Mouse (Mus musculus) MEL (cell line): ENCODE results near the gene Dctn5. TPM values are rescaled to one million over a fixed set of nuclear protein-coding genes. Genes with fewer than 3 reads are reported as not detected.
A peak's percentile ranks its signal among the peaks of the same experiment; 100 is the strongest.
"Not testable (repeated sequence)": the region's sequence is repeated elsewhere in the genome, so short reads cannot be mapped to it uniquely, and the experiment has no call there.

Experiments used
- DNase-seq: peaks from one replicate; pipeline ENCODE4 v3.0.0; 2011; ENCODE audit warnings: low read depth, low spot score
- H3K27ac ChIP-seq: 2 replicates; pipeline ENCODE4 v1.5.1; 2012; ENCODE audit warnings: low read depth, mild to moderate bottlenecking, control low read depth, low read length, moderate library complexity; ENCODE audit not compliant: control insufficient read depth
- H3K27me3 ChIP-seq, 2 experiments: fragments of 150-350 bp in 1 of 2; sonication (generic) in 1 of 2; 2 replicates each; pipeline ENCODE4 v1.6.1; 2012; ENCODE audit warnings: low read length in 2 of 2, mild to moderate bottlenecking in 2 of 2, improper control_type of control experiment in 1 of 2, moderate library complexity in 1 of 2; ENCODE audit not compliant: insufficient read depth in 2 of 2, control insufficient read depth in 1 of 2
- H3K36me3 ChIP-seq, 2 experiments: 2 replicates each; pipeline ENCODE4 v1.6.1; 2012 to 2014; ENCODE audit warnings: low read length in 2 of 2, improper control_type of control experiment in 1 of 2, inconsistent platforms in 1 of 2, mild to moderate bottlenecking in 1 of 2; ENCODE audit not compliant: insufficient read depth in 2 of 2, control insufficient read depth in 1 of 2
- H3K4me1 ChIP-seq, 2 experiments: fragments of 150-350 bp in 1 of 2; sonication (generic) in 1 of 2; 2 replicates each; pipeline ENCODE4 v1.6.1; 2012; ENCODE audit warnings: low read length in 2 of 2, improper control_type of control experiment in 1 of 2, mild to moderate bottlenecking in 1 of 2; ENCODE audit not compliant: insufficient read depth in 2 of 2, control insufficient read depth in 1 of 2
- H3K4me3 ChIP-seq, 2 experiments: fragments of 150-350 bp in 1 of 2; sonication (generic) in 1 of 2; 2 replicates each; pipeline ENCODE4 v1.5.1; 2012; ENCODE audit warnings: low read depth in 2 of 2, low read length in 2 of 2, mild to moderate bottlenecking in 2 of 2, moderate library complexity in 2 of 2, control low read depth in 1 of 2, improper control_type of control experiment in 1 of 2; ENCODE audit not compliant: control insufficient read depth in 1 of 2, insufficient read depth in 1 of 2
- H3K79me2 ChIP-seq: 2 replicates; pipeline ENCODE4 v1.6.1; 2012; ENCODE audit warnings: mild to moderate bottlenecking, low read length, moderate library complexity; ENCODE audit not compliant: control insufficient read depth, poor library complexity, insufficient read depth
- H3K9ac ChIP-seq: 2 replicates; pipeline ENCODE4 v1.6.1; 2012; ENCODE audit warnings: low read depth, mild to moderate bottlenecking, control low read depth, low read length, moderate library complexity; ENCODE audit not compliant: control insufficient read depth, poor library complexity, severe bottlenecking
- H3K9me3 ChIP-seq: fragments of 150-350 bp; sonication (generic); replicated peaks from 2 replicates; pipeline ENCODE4 v1.6.1; 2012; ENCODE audit warnings: mild to moderate bottlenecking, low read length, improper control_type of control experiment, moderate library complexity; ENCODE audit not compliant: insufficient read depth
- CHD1 ChIP-seq: IDR thresholded peaks from 2 replicates; pipeline ENCODE4 v1.6.1; 2012; ENCODE audit warnings: low read depth, mild to moderate bottlenecking, inconsistent platforms, low read length, improper control_type of control experiment
- CTCF ChIP-seq, 3 experiments: IDR thresholded peaks in 2 of 3; conservative IDR thresholded peaks in 1 of 3; 2 replicates each; pipeline ENCODE4 v1.5.1; 2011 to 2012; ENCODE audit warnings: low read length in 3 of 3, low read depth in 2 of 3, mild to moderate bottlenecking in 2 of 3, improper control_type of control experiment in 1 of 3, inconsistent platforms in 1 of 3, mixed read lengths in 1 of 3, moderate library complexity in 1 of 3; ENCODE audit not compliant: control insufficient read depth in 1 of 3, insufficient read depth in 1 of 3, poor library complexity in 1 of 3, severe bottlenecking in 1 of 3
- ELF1 ChIP-seq: IDR thresholded peaks from 2 replicates; pipeline ENCODE4 v1.6.1; 2014; ENCODE audit warnings: low read depth, mild to moderate bottlenecking, inconsistent platforms, low read length, improper control_type of control experiment, moderate library complexity
- EP300 ChIP-seq, 2 experiments: IDR thresholded peaks; 2 replicates each; pipeline ENCODE4 v1.6.1; 2011; ENCODE audit warnings: improper control_type of control experiment in 2 of 2, low read length in 2 of 2, low read depth in 1 of 2, mild to moderate bottlenecking in 1 of 2
- GABPA ChIP-seq: IDR thresholded peaks from 2 replicates; pipeline ENCODE4 v1.6.1; 2012; ENCODE audit warnings: low read depth, mild to moderate bottlenecking, inconsistent platforms, low read length, improper control_type of control experiment, moderate library complexity
- GATA1 ChIP-seq: IDR thresholded peaks from 2 replicates; pipeline ENCODE4 v1.6.1; 2011; ENCODE audit warnings: low read depth, low read length, improper control_type of control experiment
- HCFC1 ChIP-seq: IDR thresholded peaks from 2 replicates; pipeline ENCODE4 v1.6.1; 2012; ENCODE audit warnings: low read depth, mild to moderate bottlenecking, inconsistent platforms, low read length, improper control_type of control experiment, moderate library complexity
- MAX ChIP-seq: IDR thresholded peaks from 2 replicates; pipeline ENCODE4 v1.6.1; 2011; ENCODE audit warnings: low read length, improper control_type of control experiment
- MAZ ChIP-seq: IDR thresholded peaks from 2 replicates; pipeline ENCODE4 v1.6.1; 2012; ENCODE audit warnings: low read depth, mild to moderate bottlenecking, inconsistent platforms, low read length, improper control_type of control experiment
- MYB ChIP-seq: IDR thresholded peaks from 2 replicates; pipeline ENCODE4 v1.6.1; 2011; ENCODE audit warnings: mild to moderate bottlenecking, low read depth, low read length, improper control_type of control experiment
- POLR2AphosphoS2 ChIP-seq: IDR thresholded peaks from 2 replicates; pipeline ENCODE4 v1.6.1; 2011; ENCODE audit warnings: low read length, improper control_type of control experiment
- RAD21 ChIP-seq: IDR thresholded peaks from 2 replicates; pipeline ENCODE4 v1.6.1; 2011; ENCODE audit warnings: mild to moderate bottlenecking, low read depth, low read length, improper control_type of control experiment
- SIN3A ChIP-seq: IDR thresholded peaks from 2 replicates; pipeline ENCODE4 v1.6.1; 2012; ENCODE audit warnings: low read length, improper control_type of control experiment, inconsistent platforms
- SMC3 ChIP-seq: IDR thresholded peaks from 2 replicates; pipeline ENCODE4 v1.6.1; 2011; ENCODE audit warnings: low read depth, low read length, improper control_type of control experiment
- TAL1 ChIP-seq: IDR thresholded peaks from 2 replicates; pipeline ENCODE4 v1.6.1; 2012; ENCODE audit warnings: mild to moderate bottlenecking, inconsistent platforms, low read length, moderate library complexity, mixed read lengths
- TBP ChIP-seq: IDR thresholded peaks from 2 replicates; pipeline ENCODE4 v1.8.0; 2011; ENCODE audit warnings: low read depth, low read length, improper control_type of control experiment
- TCF12 ChIP-seq: IDR thresholded peaks from 2 replicates; pipeline ENCODE4 v1.6.1; 2014; ENCODE audit warnings: low read depth, mild to moderate bottlenecking, inconsistent platforms, low read length, improper control_type of control experiment, moderate library complexity
- UBTF ChIP-seq: IDR thresholded peaks from 2 replicates; pipeline ENCODE4 v1.6.1; 2012; ENCODE audit warnings: low read depth, mild to moderate bottlenecking, inconsistent platforms, low read length, improper control_type of control experiment, moderate library complexity, borderline replicate concordance; ENCODE audit not compliant: insufficient read depth
- USF2 ChIP-seq, 2 experiments: IDR thresholded peaks; 2 replicates each; pipeline ENCODE4 v1.6.1; 2011 to 2012; ENCODE audit warnings: improper control_type of control experiment in 2 of 2, low read length in 2 of 2, borderline replicate concordance in 1 of 2, inconsistent platforms in 1 of 2, low read depth in 1 of 2, mild to moderate bottlenecking in 1 of 2; ENCODE audit not compliant: insufficient read depth in 1 of 2
- ZKSCAN1 ChIP-seq: IDR thresholded peaks from 2 replicates; pipeline ENCODE4 v1.6.1; 2012; ENCODE audit warnings: low read depth, mild to moderate bottlenecking, inconsistent platforms, low read length, improper control_type of control experiment, moderate library complexity
- ZNF384 ChIP-seq: IDR thresholded peaks from 2 replicates; pipeline ENCODE4 v1.6.1; 2012; ENCODE audit warnings: low read depth, mild to moderate bottlenecking, inconsistent platforms, low read length, improper control_type of control experiment
- polyA plus RNA-seq, 2 experiments: library from polyadenylated mRNA; stranded (reverse) in 1 of 2; unstranded in 1 of 2; fragments of >175 nt in 1 of 2; fragments of >200 nt in 1 of 2; gene quantifications; 2 replicates each; pipeline versions ENCODE4 v1.2.1 to v1.2.4; 2012; ENCODE audit warnings: low replicate concordance in 2 of 2, low read depth in 1 of 2; ENCODE audit not compliant: insufficient read length in 2 of 2, insufficient read depth in 1 of 2, missing spikeins in 1 of 2
- total RNA-seq: library from RNA; depleted of rRNA; stranded (reverse); fragments of 300-350 nt; gene quantifications from 2 replicates; pipeline ENCODE4 v1.2.3, GENCODE M21; 2012

Gene Dctn5
- total and polyA plus RNA-seq, 3 experiments = 54.2 to 203 (median 71.3) TPM

- Histone ChIP-seq H3K27ac (no peak overlapping the region), H3K27me3 (no peaks in the 10 kb centered on the region), H3K4me3 (no peak overlapping the region), H3K36me3 (peaks cover 17 to 21% of the 10 kb centered on the region in 2 experiments), H3K4me1 (peaks cover 6 to 22% of the 10 kb centered on the region in 2 experiments; a peak in 3 of 4 replicates), H3K9me3 (no peaks in the 10 kb centered on the region), H3K9ac (no peak overlapping the region), H3K79me2 (peaks cover 25% of the 10 kb centered on the region)
- TF ChIP-seq TCF12 (no peak), ZKSCAN1 (no peak), GATA1 (no peak), RAD21 (peak; percentile 55), ELF1 (0 out of 2 replicates have a peak, but pooled peaks have one; percentile 13), MYB (no peak), HCFC1 (0 out of 2 replicates have a peak, but pooled peaks have one; percentile 15), SIN3A (0 out of 2 replicates have a peak, but pooled peaks have one; percentile 12), UBTF (no peak), TBP (0 out of 2 replicates have a peak, but pooled peaks have one; percentile 24), POLR2AphosphoS2 (no peak), TAL1 (no peak), GABPA (no peak), EP300 (IDR thresholded peaks at IDR 0.05; ENCODE audit: low read depth in 1 of 2, low read length in 2 of 2) (no peak), CTCF (IDR thresholded peaks at IDR 0.05 in 2 of 3, conservative IDR thresholded peaks at IDR 0.05 in 1 of 3; ENCODE audit: control insufficient read depth in 1 of 3, insufficient read depth in 1 of 3, low read depth in 2 of 3, low read length in 3 of 3, poor library complexity in 1 of 3, severe bottlenecking in 1 of 3) (peak; percentile 62 to 98 (median 83)), USF2 (IDR thresholded peaks at IDR 0.05; ENCODE audit: borderline replicate concordance in 1 of 2, insufficient read depth in 1 of 2, low read depth in 1 of 2, low read length in 2 of 2) (no peak), SMC3 (peak; percentile 32; the same call in 1 of the 2 replicates)
- DNase-seq = peak; percentile 79
These were observed 33.6 kb upstream of the Dctn5 start for GRCm38 (mm10) chr7:122099222-122099621.

DNA sequence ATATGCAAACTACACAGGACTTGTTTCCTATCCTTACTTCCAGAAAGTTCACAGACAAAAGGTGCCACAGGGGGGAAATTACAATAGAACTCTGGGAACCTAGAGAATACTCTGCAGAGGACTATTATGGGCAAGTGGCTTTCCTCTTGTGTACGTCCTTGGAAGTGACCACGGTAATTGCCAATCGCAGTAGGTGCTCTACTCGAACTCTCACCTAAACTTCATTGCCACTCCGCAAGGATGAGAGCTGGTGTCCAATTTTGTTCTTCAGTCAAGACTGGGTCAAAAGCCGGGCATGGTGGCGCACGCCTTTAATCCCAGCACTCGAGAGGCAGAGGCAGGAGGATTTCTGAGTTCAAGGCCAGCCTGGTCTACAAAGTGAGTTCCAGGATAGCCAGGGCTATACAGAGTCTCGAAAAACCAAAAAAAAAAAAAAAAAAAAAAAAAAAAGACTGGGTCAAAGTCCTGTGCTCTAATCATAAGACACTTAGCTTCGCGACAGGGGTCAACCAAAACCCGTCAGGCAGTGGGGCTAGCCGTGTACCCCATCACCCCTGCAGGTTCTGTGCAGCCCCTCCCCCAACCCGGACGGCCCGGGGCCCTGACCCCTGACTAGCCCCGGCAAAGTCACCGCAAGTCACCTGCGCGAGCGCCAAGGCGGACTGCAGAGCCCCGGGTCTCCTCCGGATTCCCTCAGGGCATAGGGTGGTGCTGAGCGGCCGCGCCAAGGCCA is 31.7 kb upstream of the Dctn5 start:
- H3K27me3 ChIP-seq, H3K9me3 ChIP-seq, H3K27ac ChIP-seq: not testable (repeated sequence)
- Histone ChIP-seq H3K4me1 (peaks cover 6 to 22% of the 10 kb centered on the region in 2 experiments; a peak in 3 of 4 replicates), H3K79me2 (peaks cover 25% of the 10 kb centered on the region), H3K4me3 (peak overlapping the region; percentile 55 to 76), H3K9ac (peak overlapping the region; percentile 70), H3K36me3 (peaks cover 10 to 17% of the 10 kb centered on the region in 2 experiments)
- DNase-seq = peak; percentile 51
- peak; percentile 72 for TF ChIP-seq ZNF384
- TF ChIP-seq POLR2AphosphoS2 = peak; percentile 57; the same call in 1 of the 2 replicates
- TF ChIP-seq CHD1 = peak; percentile 67; the same call in 1 of the 2 replicates
- peak; percentile 68 for TF ChIP-seq MAX
- 0 out of 2 replicates have a peak, but pooled peaks have one; percentile 21 for TF ChIP-seq MAZ
- TF ChIP-seq, all 39 proteins: peak for 5; not testable (repeated sequence) for 34
